Mouse (Mus musculus) embryonic facial prominence, embryonic 14.5 days (tissue): ENCODE measurements around the gene Hey2. TPM values are rescaled to one million over a fixed set of nuclear protein-coding genes. Genes with fewer than 3 reads are reported as not detected.
A peak's percentile ranks its signal among the peaks of the same experiment; 100 is the strongest.

ENCODE experiments used
- ATAC-seq: fragments of 200-750 bp; cut with Nextera tagmentation; 2 replicates; pipeline ENCODE4 v1.8.0; 2017; ENCODE audit warnings: low read depth, moderate number of reproducible peaks, moderate TSS enrichment
- DNase-seq: peaks from one replicate; pipeline ENCODE4 v3.0.0-alpha.2; 2015; ENCODE audit warnings: low spot score
- H3K27ac ChIP-seq: fragments of 300-500 bp; sonication (generic); replicated peaks from 2 replicates; pipeline ENCODE4 v1.5.1; 2014; ENCODE audit warnings: low read depth, mild to moderate bottlenecking, low read length, moderate library complexity
- H3K27me3 ChIP-seq: fragments of 300-500 bp; sonication (generic); replicated peaks from 2 replicates; pipeline ENCODE4 v1.6.1; 2014; ENCODE audit warnings: low read length; ENCODE audit not compliant: control insufficient read depth, insufficient read depth
- H3K36me3 ChIP-seq: fragments of 300-500 bp; sonication (generic); 2 replicates; pipeline ENCODE4 v1.6.1; 2014; ENCODE audit warnings: low read length, mixed read lengths; ENCODE audit not compliant: control insufficient read depth, insufficient read depth
- H3K4me1 ChIP-seq: fragments of 300-500 bp; sonication (generic); 2 replicates; pipeline ENCODE4 v1.6.1; 2014; ENCODE audit warnings: antibody characterized with exemption, low read length; ENCODE audit not compliant: control insufficient read depth, insufficient read depth
- H3K4me2 ChIP-seq: fragments of 300-500 bp; sonication (generic); 2 replicates; pipeline ENCODE4 v1.6.1; 2014; ENCODE audit warnings: low read depth, mild to moderate bottlenecking, low read length, moderate library complexity, mixed read lengths
- H3K4me3 ChIP-seq: fragments of 300-500 bp; sonication (generic); 2 replicates; pipeline ENCODE4 v1.5.1; 2014; ENCODE audit warnings: low read depth, mild to moderate bottlenecking, low read length
- H3K9ac ChIP-seq: fragments of 300-500 bp; sonication (generic); 2 replicates; pipeline ENCODE4 v1.6.1; 2014; ENCODE audit warnings: low read depth, mild to moderate bottlenecking, low read length, moderate library complexity, mixed read lengths
- H3K9me3 ChIP-seq: fragments of 300-500 bp; sonication (generic); 2 replicates; pipeline ENCODE4 v1.6.1; 2016; ENCODE audit warnings: low read length; ENCODE audit not compliant: control insufficient read depth
- WGBS: fragments of 180-500 bp; shearing (Covaris S2); extraction: QIAGEN DNeasy Blood & Tissue Kit; methylation state at CpG from one replicate; pipeline ENCODE4 v1.1.7; 2014; 5-methylcytosine and 5-hydroxymethylcytosine counted together
- polyA plus RNA-seq: library from polyadenylated mRNA; unstranded; fragments of >200 nt; fragmentation: Nextera tagmentation; extraction: Ambion mirVana; gene quantifications from 2 replicates; pipeline ENCODE4 v1.2.1, GENCODE M21; 2014

Gene Hey2
- polyA plus RNA-seq, 1 experiment from 2014 or later = 4.6 TPM

DNA sequence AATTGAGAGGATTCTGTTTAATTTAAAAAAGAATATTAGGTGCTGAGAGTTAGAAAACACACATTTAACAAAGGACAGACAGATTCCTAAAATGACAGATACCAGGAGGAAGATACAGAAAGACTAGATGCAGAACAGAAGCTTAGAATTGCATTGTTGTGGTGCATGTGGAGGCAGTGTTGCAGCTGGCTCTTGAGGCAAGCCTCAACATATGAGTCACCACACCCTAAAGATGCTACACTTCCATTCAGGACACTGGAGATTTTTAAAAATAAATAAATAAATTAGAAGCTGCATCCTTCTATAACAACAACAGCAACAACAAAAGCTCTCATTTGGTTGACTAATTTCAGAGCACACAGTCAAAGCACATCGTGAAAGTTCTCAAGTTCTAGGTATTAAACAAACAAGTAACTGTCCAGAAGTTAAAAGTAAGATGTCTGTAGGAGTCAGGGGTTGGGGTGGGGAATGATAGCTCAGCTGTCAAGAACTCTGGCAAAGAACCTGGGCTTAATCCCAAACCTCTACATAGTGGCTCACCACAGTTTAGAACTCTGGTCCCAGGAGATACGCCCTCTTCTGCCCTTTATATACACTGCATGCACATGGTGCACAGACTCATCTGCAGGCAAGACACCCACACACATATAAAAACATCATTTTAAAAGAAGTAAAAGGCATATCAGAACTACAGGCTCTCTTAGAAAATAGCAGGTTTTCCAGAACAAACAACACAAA, 42.7 kb downstream of the Hey2 start:
- no peak overlapping the region for H3K4me3 ChIP-seq
- DNase-seq (no peak), ATAC-seq (no peak)
- no peak overlapping the region for H3K27ac ChIP-seq
- no peaks in the 10 kb centered on the region for H3K4me1 ChIP-seq
- 93% methylated on average over 2 of the region's 2 CpGs for WGBS
- H3K9me3 ChIP-seq = 0 out of 2 replicates have a peak, but pooled peaks cover 6% of the 10 kb centered on the region
- H3K27me3 ChIP-seq = no peaks in the 10 kb centered on the region
- H3K9ac ChIP-seq = no peak overlapping the region
- peaks cover 3% of the 10 kb centered on the region; the same call in 1 of the 2 replicates for H3K36me3 ChIP-seq
- no peak overlapping the region for H3K4me2 ChIP-seq

DNA sequence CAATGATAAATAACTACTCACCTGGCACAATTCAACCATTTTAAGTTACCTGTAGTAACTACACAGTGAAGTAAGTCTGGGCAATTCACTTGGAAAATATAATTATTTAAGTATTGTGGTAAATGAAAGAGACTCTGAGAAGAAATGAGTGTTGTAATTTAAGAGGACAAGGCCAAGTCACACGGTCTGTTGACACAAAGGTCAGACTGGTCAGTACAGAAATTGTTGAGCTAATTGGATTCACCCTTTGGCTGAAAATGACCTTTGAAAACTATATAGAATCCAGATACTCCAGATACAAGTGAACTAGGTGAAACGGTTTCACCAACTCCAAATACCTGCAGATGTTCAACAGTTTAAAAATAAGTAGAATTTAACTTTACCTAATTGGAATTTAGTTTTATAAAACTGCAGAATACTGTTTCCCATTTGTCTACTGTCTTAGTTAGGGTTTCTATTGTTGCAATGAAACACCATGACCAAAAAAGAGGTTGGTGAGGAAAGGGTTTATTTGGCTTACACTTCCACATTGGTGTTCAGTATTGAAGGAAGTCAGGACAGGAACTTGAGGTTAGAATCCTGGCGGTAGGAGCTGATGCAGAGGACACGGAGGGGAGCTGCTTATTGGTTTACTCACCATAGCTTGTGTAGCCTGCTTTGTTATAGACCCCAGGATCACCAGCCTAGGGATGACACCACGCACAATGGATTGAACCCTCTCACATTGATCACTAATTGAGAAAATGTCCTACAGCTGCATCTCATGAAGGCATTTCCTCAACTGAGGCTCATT, 45.9 kb downstream of the Hey2 start:
- no peak for ATAC-seq
- no peaks in the 10 kb centered on the region for H3K27me3 ChIP-seq
- no peaks in the 10 kb centered on the region for H3K4me1 ChIP-seq
- 0 out of 2 replicates have a peak, but pooled peaks cover 18% of the 10 kb centered on the region for H3K9me3 ChIP-seq
- DNase-seq = no peak
- H3K27ac ChIP-seq = no peak overlapping the region
- no peak overlapping the region for H3K9ac ChIP-seq
- WGBS = 60% methylated on average over 5 of the region's 5 CpGs
- H3K4me3 ChIP-seq = no peak overlapping the region
- H3K36me3 ChIP-seq = peaks cover 7% of the 10 kb centered on the region; the same call in 1 of the 2 replicates
- H3K4me2 ChIP-seq = no peak overlapping the region

DNA sequence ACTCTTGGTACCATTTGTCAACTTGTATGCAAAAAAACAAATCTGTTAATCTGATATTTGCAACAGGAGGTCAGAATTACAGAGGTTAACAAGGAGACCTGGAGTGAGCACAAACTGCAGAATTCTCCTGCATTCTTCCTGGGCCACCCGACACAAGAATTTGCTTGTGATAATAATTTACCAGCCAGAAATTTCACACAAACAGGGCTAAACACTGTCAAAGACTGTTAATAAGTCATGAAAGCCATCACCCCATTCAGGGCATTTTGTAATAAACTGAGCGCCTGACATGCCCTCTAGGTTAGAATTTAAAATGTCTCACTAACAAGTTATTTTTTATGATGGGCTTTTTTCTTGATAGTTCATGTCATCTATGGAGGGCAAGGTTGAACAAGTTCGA, 51.6 kb downstream of the Hey2 start:
- 0 out of 2 replicates have a peak, but pooled peaks cover 24% of the 10 kb centered on the region for H3K9me3 ChIP-seq
- H3K27ac ChIP-seq = no peak overlapping the region
- DNase-seq (no peak), ATAC-seq (no peak)
- H3K9ac ChIP-seq = no peak overlapping the region
- peaks cover 7% of the 10 kb centered on the region; the same call in 1 of the 2 replicates for H3K36me3 ChIP-seq
- no peaks in the 10 kb centered on the region for H3K27me3 ChIP-seq
- H3K4me2 ChIP-seq = no peak overlapping the region
- WGBS = 81% methylated on average over 3 of the region's 3 CpGs
- no peak overlapping the region for H3K4me3 ChIP-seq
- no peaks in the 10 kb centered on the region for H3K4me1 ChIP-seq

DNA sequence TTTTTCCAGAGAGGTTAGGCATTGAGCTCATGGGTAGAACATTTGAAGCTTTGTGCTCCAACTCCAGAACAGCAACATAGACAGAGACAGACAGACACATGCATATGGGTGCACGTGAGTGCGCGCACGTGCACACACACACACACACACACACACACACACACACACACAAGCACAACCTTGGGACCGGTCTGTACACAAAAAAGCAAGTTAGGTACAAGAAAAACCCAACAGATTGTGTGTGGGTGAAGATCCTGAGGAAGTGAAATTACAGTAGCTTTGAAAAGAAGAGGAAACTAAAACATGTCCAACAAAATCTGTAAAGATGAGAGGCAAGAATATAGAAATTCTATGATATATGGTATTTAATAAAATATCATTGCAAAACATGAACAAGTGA, 53.1 kb downstream of the Hey2 start:
- H3K27ac ChIP-seq = no peak overlapping the region
- H3K9me3 ChIP-seq = 0 out of 2 replicates have a peak, but pooled peaks cover 16% of the 10 kb centered on the region
- 98% methylated on average over 5 of the region's 5 CpGs for WGBS
- ATAC-seq (no peak), DNase-seq (no peak)
- H3K4me1 ChIP-seq = no peaks in the 10 kb centered on the region
- no peak overlapping the region for H3K4me3 ChIP-seq
- H3K4me2 ChIP-seq = no peak overlapping the region
- 0 out of 2 replicates have a peak, but pooled peaks cover 2% of the 10 kb centered on the region for H3K36me3 ChIP-seq
- no peaks in the 10 kb centered on the region for H3K27me3 ChIP-seq
- H3K9ac ChIP-seq = no peak overlapping the region

DNA sequence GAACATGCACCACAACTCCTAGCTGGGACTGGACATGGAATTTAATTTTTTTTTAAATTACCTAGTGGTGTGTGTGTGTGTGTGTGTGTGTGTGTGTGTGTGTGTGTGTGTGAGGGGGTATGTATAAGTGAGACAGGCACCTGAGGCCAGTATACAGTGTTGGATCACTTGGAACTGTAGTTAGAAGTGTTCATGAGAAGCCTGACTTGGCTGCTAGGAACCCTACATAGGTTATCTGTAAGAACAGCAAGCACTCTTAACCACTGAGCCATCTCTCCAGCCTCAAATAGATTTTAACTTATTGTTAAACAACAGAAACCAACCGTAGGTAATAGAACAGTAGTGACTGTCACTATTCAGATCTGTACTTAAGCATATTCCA, 54.3 kb downstream of the Hey2 start:
- H3K9ac ChIP-seq = no peak overlapping the region
- no peaks in the 10 kb centered on the region for H3K4me1 ChIP-seq
- ATAC-seq (no peak), DNase-seq (no peak)
- 87% methylated on average over 1 of the region's 1 CpGs for WGBS
- H3K27me3 ChIP-seq = no peaks in the 10 kb centered on the region
- no peak overlapping the region for H3K4me2 ChIP-seq
- no peak overlapping the region for H3K4me3 ChIP-seq
- 0 out of 2 replicates have a peak, but pooled peaks cover 10% of the 10 kb centered on the region for H3K9me3 ChIP-seq
- H3K36me3 ChIP-seq = no peaks in the 10 kb centered on the region
- H3K27ac ChIP-seq = no peak overlapping the region

DNA sequence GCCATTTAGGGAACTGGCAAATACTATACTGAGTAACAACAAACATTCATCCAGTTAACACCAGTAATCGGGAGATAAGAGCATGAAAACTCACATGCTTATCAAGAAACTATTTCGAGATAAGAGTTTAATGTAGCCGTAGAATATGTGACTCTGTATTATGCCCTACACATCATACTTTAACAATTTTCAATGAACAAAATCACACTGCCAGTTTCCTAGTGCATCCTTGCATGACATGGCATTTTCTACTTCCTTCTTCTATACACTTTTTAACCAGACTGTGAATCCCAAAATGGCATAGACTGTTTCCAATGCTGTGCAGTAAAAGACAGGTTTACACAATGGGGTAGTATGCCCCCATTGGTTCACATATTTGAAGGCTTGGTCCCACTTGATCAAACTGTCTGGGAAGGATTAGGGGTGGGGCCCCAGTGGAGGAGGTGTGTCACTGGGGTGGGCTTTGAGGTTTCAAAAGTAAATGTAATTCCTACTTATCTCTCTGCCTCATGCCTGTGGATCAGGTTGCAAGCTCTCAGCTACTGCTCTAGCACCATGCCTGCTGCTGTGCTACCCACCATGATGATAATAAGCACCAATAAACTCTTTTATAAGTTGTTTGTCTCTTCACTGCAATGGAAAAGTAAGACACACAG, 54.8 kb downstream of the Hey2 start:
- 0 out of 2 replicates have a peak, but pooled peaks cover 10% of the 10 kb centered on the region for H3K9me3 ChIP-seq
- H3K27me3 ChIP-seq = no peaks in the 10 kb centered on the region
- DNase-seq (no peak), ATAC-seq (no peak)
- no peak overlapping the region for H3K4me3 ChIP-seq
- no peak overlapping the region for H3K27ac ChIP-seq
- no peak overlapping the region for H3K9ac ChIP-seq
- no peaks in the 10 kb centered on the region for H3K36me3 ChIP-seq
- WGBS = 87% methylated on average over 3 of the region's 3 CpGs
- H3K4me2 ChIP-seq = no peak overlapping the region
- H3K4me1 ChIP-seq = no peaks in the 10 kb centered on the region

DNA sequence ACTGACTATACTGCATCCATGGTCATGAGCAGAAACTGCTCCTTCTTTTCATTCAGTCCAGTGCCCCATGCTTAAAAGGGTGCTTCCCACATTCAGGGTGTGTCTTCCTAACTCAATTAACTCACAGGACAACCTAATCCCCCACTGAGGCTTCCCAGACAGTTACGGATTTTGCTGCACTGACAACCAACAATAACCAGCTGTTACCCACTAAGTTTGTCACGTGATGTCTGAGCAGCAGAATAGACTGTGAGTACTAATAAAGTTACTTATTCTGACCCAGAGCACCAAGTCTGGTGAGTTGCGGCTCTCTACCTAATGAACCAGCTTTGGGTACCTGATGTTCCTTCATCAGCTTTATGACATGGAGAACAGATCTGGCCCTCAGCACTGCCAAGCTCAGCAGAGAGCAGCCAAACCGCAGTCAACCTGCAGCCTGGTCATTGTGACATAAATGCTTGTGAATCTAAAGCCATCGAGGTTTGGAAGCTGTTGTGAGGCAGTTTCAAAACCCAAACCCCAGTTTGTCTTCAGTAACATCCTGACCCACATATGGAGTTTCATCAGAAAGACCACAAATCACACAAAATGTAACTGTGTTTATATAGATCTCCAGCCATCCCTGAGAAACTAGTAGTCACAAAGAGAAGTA, 56.4 kb downstream of the Hey2 start:
- Histone ChIP-seq H3K9me3 (0 out of 2 replicates have a peak, but pooled peaks cover 2% of the 10 kb centered on the region), H3K4me3 (no peak overlapping the region), H3K9ac (no peak overlapping the region), H3K4me1 (no peaks in the 10 kb centered on the region), H3K4me2 (no peak overlapping the region), H3K36me3 (no peaks in the 10 kb centered on the region), H3K27ac (no peak overlapping the region), H3K27me3 (no peaks in the 10 kb centered on the region)
- peak; percentile 11 for DNase-seq
- ATAC-seq = no peak
- 76% methylated on average over 5 of the region's 5 CpGs for WGBS
